ENCODE assay signal across 8 mouse cellular contexts in genomic region chr9:122293865-122294241, GRCm38 (mm10). TPM values are rescaled to one million over a fixed set of nuclear protein-coding genes. Genes with fewer than 3 reads are reported as not detected.
DNase-seq lines count a peak whose midpoint lies in the region; ATAC-seq and TF ChIP-seq lines count a peak whose summit lies in the region.

No protein-coding gene starts in this region.

- H3K9ac ChIP-seq in embryonic facial prominence, embryonic 13.5 days: peak overlapping the region; percentile 82
- H3K9ac ChIP-seq in limb, embryonic 11.5 days (ENCODE audit: low read length): peak overlapping the region; percentile 64
- H3K9ac ChIP-seq in midbrain, postnatal 0 days (replicated peaks; ENCODE audit: low read length, poor library complexity, severe bottlenecking): peak overlapping the region; percentile 67

- peaks cover 25% of the 10 kb centered on the region for H3K79me2 ChIP-seq in C2C12 (ENCODE audit: control insufficient read depth, insufficient read depth)

- no peaks in the 10 kb centered on the region for H3K9me3 ChIP-seq in embryonic facial prominence, embryonic 13.5 days
- no peaks in the 10 kb centered on the region for H3K9me3 ChIP-seq in limb, embryonic 11.5 days (ENCODE audit: control insufficient read depth, low read length)
- no peaks in the 10 kb centered on the region for H3K9me3 ChIP-seq in midbrain, postnatal 0 days (ENCODE audit: low read length)

- peaks cover 11% of the 10 kb centered on the region for H3K4me1 ChIP-seq in embryonic facial prominence, embryonic 13.5 days
- no peaks in the 10 kb centered on the region; the same call in 1 of the 2 replicates for H3K4me1 ChIP-seq in limb, embryonic 11.5 days (ENCODE audit: control insufficient read depth, insufficient read depth, low read length)
- no peaks in the 10 kb centered on the region for H3K4me1 ChIP-seq in midbrain, postnatal 0 days (ENCODE audit: insufficient read depth, low read length)

- no peaks in the 10 kb centered on the region for H3K27me3 ChIP-seq in C2C12 (ENCODE audit: control insufficient read depth, insufficient read depth, insufficient read length)
- H3K27me3 ChIP-seq in embryonic facial prominence, embryonic 13.5 days: no peaks in the 10 kb centered on the region
- no peaks in the 10 kb centered on the region for H3K27me3 ChIP-seq in limb, embryonic 11.5 days (ENCODE audit: control insufficient read depth, insufficient read depth, low read length)
- H3K27me3 ChIP-seq in midbrain, postnatal 0 days (ENCODE audit: insufficient read depth, low read length): no peaks in the 10 kb centered on the region

- H3K4me2 ChIP-seq in embryonic facial prominence, embryonic 13.5 days: peak overlapping the region; percentile 73
- peak overlapping the region; percentile 82 for H3K4me2 ChIP-seq in limb, embryonic 11.5 days (ENCODE audit: low read depth, severe bottlenecking)
- H3K4me2 ChIP-seq in midbrain, postnatal 0 days (ENCODE audit: low read depth, low read length, poor library complexity, severe bottlenecking): peak overlapping the region; percentile 66

- peak overlapping the region; percentile 40 for H3ac ChIP-seq in C2C12 (ENCODE audit: control insufficient read depth, insufficient read length, low read depth)

- H3K4me3 ChIP-seq in gastrocnemius, adult 2 months: peak overlapping the region; percentile 90
- peak overlapping the region; percentile 45 for H3K4me3 ChIP-seq in C2C12 (ENCODE audit: insufficient read depth, poor library complexity, severe bottlenecking)
- peak overlapping the region; percentile 82 for H3K4me3 ChIP-seq in embryonic facial prominence, embryonic 13.5 days
- H3K4me3 ChIP-seq in limb, embryonic 11.5 days (ENCODE audit: low read depth, low read length): peak overlapping the region; percentile 55
- H3K4me3 ChIP-seq in midbrain, postnatal 0 days (ENCODE audit: low read depth, low read length): peak overlapping the region; percentile 67

- H3K27ac ChIP-seq in gastrocnemius, adult 2 months: peak overlapping the region; percentile 97
- H3K27ac ChIP-seq in embryonic facial prominence, embryonic 13.5 days: peak overlapping the region; percentile 65
- H3K27ac ChIP-seq in limb, embryonic 11.5 days (replicated peaks; ENCODE audit: low read depth, low read length): 0 out of 2 replicates have a peak overlapping the region, but pooled peaks have one; percentile 10
- no peak overlapping the region; the same call in none of the 2 replicates for H3K27ac ChIP-seq in midbrain, postnatal 0 days (ENCODE audit: low read depth, low read length)

- peak; percentile 59 for ATAC-seq in embryonic facial prominence, embryonic 13.5 days (ENCODE audit: insufficient number of reproducible peaks, insufficient read depth, low FRiP score, low TSS enrichment, low read depth)
- no peak for ATAC-seq in limb, embryonic 11.5 days (ENCODE audit: insufficient number of reproducible peaks, low FRiP score, low TSS enrichment, low read depth)
- no peak; the same call in 1 of the 2 replicates for ATAC-seq in midbrain, postnatal 0 days (ENCODE audit: low FRiP score)

- TF ChIP-seq CTCF in gastrocnemius, adult 2 months (IDR thresholded peaks at IDR 0.05): no peak
- no peak for TF ChIP-seq CTCF in C2C12 (IDR thresholded peaks at IDR 0.05; ENCODE audit: control insufficient read depth, insufficient read depth, insufficient read length)
- no peak for TF ChIP-seq CTCF in midbrain, postnatal 0 days (IDR thresholded peaks at IDR 0.05)

- no peaks in the 10 kb centered on the region for H3K36me3 ChIP-seq in C2C12 (ENCODE audit: control insufficient read depth, insufficient read depth)
- no peaks in the 10 kb centered on the region for H3K36me3 ChIP-seq in embryonic facial prominence, embryonic 13.5 days
- no peaks in the 10 kb centered on the region for H3K36me3 ChIP-seq in limb, embryonic 11.5 days (ENCODE audit: control insufficient read depth, insufficient read depth, low read length)
- no peaks in the 10 kb centered on the region for H3K36me3 ChIP-seq in midbrain, postnatal 0 days (ENCODE audit: insufficient read depth, low read length)

- DNase-seq in gastrocnemius, adult 2 months: no peak
- DNase-seq in gastrocnemius, adult 8-10 months (ENCODE audit: low spot score in 2 of 2): no peak
- DNase-seq in limb, embryonic 11.5 days (ENCODE audit: low spot score): no peak
- DNase-seq in midbrain, postnatal 0 days (ENCODE audit: low spot score): no peak
- DNase-seq in layer of hippocampus, adult 11-12 months (ENCODE audit: low spot score): no peak
- no peak for DNase-seq in c-Kit-positive CD71-positive TER-119-positive erythroid progenitor cells, embryonic 14.5 days (ENCODE audit: low spot score)

- WGBS in embryonic facial prominence, embryonic 13.5 days: under 1% methylated on average over 23 of the region's 23 CpGs
- under 1% methylated on average over 22 of the region's 23 CpGs for WGBS in limb, embryonic 11.5 days
- under 1% methylated on average over 23 of the region's 23 CpGs for WGBS in midbrain, postnatal 0 days

- intact Hi-C loops in gastrocnemius, adult 2 months (cut with DNase I): loop anchor here (5.0 to 10.0 kb wide), 2 partner anchors 37 to 439 kb away; partner anchors contain the start of gene Higd1a

- H3K79me3 ChIP-seq in C2C12 (ENCODE audit: low read depth): peaks cover 2% of the 10 kb centered on the region

TF ChIP-seq in C2C12, 6 proteins besides CTCF, POLR2A, EP300 and RAD21:
- TF ChIP-seq MYOG (IDR thresholded peaks at IDR 0.05; ENCODE audit: control insufficient read depth, extremely low read depth, insufficient read length): no peak
- TF ChIP-seq FOSL1 (IDR thresholded peaks at IDR 0.05; ENCODE audit: insufficient read depth, low read length, poor library complexity, severe bottlenecking): no peak
- TF ChIP-seq USF1 (IDR thresholded peaks at IDR 0.05; ENCODE audit: low read depth): no peak
TF ChIP-seq in C2C12: peak in this region for 0.

RNA-seq across cellular contexts. Expression of gene Ano10, which starts 0.4 kb away (rescaled TPM):
- total RNA-seq in gastrocnemius, adult 2 months (2021): 10 to 100 TPM; 40.7 to 49.0 TPM
- 10 to 100 TPM; 48.0 to 56.3 (median 52.5) TPM for total RNA-seq in gastrocnemius, adult 8-10 months (2022)
- polyA plus RNA-seq in C2C12 (2012; fragmentation: generic; extraction: Trizol): 36.0 TPM
- polyA plus RNA-seq in embryonic facial prominence, embryonic 13.5 days (2015; fragmentation: Nextera tagmentation; extraction: Ambion mirVana): 30.8 and 31.9 TPM in 2 replicates
- 25.9 and 26.8 TPM in 2 replicates for polyA plus RNA-seq in limb, embryonic 11.5 days (2014; fragmentation: Nextera tagmentation; extraction: Ambion mirVana)
- total RNA-seq in midbrain, postnatal 0 days (2014; rRNA removed): 27.2 and 33.0 TPM in 2 replicates
- 29.9 and 36.5 TPM in 2 replicates for polyA plus RNA-seq in midbrain, postnatal 0 days (2015; fragmentation: Nextera tagmentation; extraction: Ambion mirVana)

RNA-seq across cellular contexts. Expression of gene Abhd5, which starts 57.6 kb away (rescaled TPM):
- total RNA-seq in gastrocnemius, adult 2 months (2021): 10 to 100 TPM; 41.2 to 53.5 TPM
- 10 to 100 TPM; 36.4 to 52.5 (median 42.7) TPM for total RNA-seq in gastrocnemius, adult 8-10 months (2022)
- polyA plus RNA-seq in C2C12 (2012; fragmentation: generic; extraction: Trizol): 22.3 TPM
- polyA plus RNA-seq in embryonic facial prominence, embryonic 13.5 days (2015; fragmentation: Nextera tagmentation; extraction: Ambion mirVana): 33.4 and 33.9 TPM in 2 replicates
- 19.5 and 21.9 TPM in 2 replicates for polyA plus RNA-seq in limb, embryonic 11.5 days (2014; fragmentation: Nextera tagmentation; extraction: Ambion mirVana)
- 32.7 and 52.2 TPM in 2 replicates for total RNA-seq in midbrain, postnatal 0 days (2014; rRNA removed)
- polyA plus RNA-seq in midbrain, postnatal 0 days (2015; fragmentation: Nextera tagmentation; extraction: Ambion mirVana): 24.3 and 25.0 TPM in 2 replicates
